Mouse (Mus musculus): ENCODE measurements around the gene Dgki.
A peak's percentile ranks its signal among the peaks of the same experiment; 100 is the strongest.

Dgki gene

GRCm38 (mm10) chr6:37299562-37300390 lies at the start of gene Dgki:
TSS of gene Dgki (minus strand) at chr6:37300184.
- no peak for DNase-seq

GRCm38 (mm10) chr6:37347606-37348005 lies 47.6 kb upstream of the Dgki start:
- DNase-seq: no peak

- no peak for DNase-seq
These were observed 38.1 kb upstream of the Dgki start for GRCm38 (mm10) chr6:37338055-37338454.

- no peak for DNase-seq
These were observed 36.9 kb upstream of the Dgki start for GRCm38 (mm10) chr6:37336831-37337260.

- DNase-seq: no peak
These were observed 36.4 kb upstream of the Dgki start for GRCm38 (mm10) chr6:37336381-37336780.

- DNase-seq: no peak
These were observed 32.9 kb upstream of the Dgki start for GRCm38 (mm10) chr6:37332846-37333245.

GRCm38 (mm10) chr6:37329901-37330864 lies 30.2 kb upstream of the Dgki start:
- DNase-seq: no peak

GRCm38 (mm10) chr6:37329376-37329775 lies 29.4 kb upstream of the Dgki start:
- no peak for DNase-seq

- no peak for DNase-seq
These were observed 28.7 kb upstream of the Dgki start for GRCm38 (mm10) chr6:37328671-37329070.

GRCm38 (mm10) chr6:37327519-37327918 lies 27.5 kb upstream of the Dgki start:
- DNase-seq: no peak

GRCm38 (mm10) chr6:37326603-37326955 lies 26.6 kb upstream of the Dgki start:
- peak; percentile 56 to 61 for DNase-seq

- DNase-seq: no peak
These were observed 26.1 kb upstream of the Dgki start for GRCm38 (mm10) chr6:37325906-37326602.

GRCm38 (mm10) chr6:37325076-37325475 lies 25.1 kb upstream of the Dgki start:
- DNase-seq: no peak

GRCm38 (mm10) chr6:37322641-37323040 lies 22.7 kb upstream of the Dgki start:
- no peak for DNase-seq

- no peak for DNase-seq
These were observed 22.1 kb upstream of the Dgki start for GRCm38 (mm10) chr6:37322088-37322487.

- no peak for DNase-seq
These were observed 17.9 kb upstream of the Dgki start for GRCm38 (mm10) chr6:37317904-37318303.

- DNase-seq: no peak
These were observed 15.5 kb upstream of the Dgki start for GRCm38 (mm10) chr6:37315440-37315839.

GRCm38 (mm10) chr6:37310601-37311000 lies 10.6 kb upstream of the Dgki start:
- DNase-seq: no peak

- no peak for DNase-seq
These were observed 6.6 kb upstream of the Dgki start for GRCm38 (mm10) chr6:37306616-37307015.

- no peak for DNase-seq
These were observed 508 bp upstream of the Dgki start for GRCm38 (mm10) chr6:37300492-37300891.

GRCm38 (mm10) chr6:37298982-37299381 lies 1.0 kb downstream of the Dgki start:
- no peak for DNase-seq

GRCm38 (mm10) chr6:37297744-37298482 lies 2.1 kb downstream of the Dgki start:
- no peak for DNase-seq

Measured in kidney, adult 8-10 months (tissue).